Mouse (Mus musculus) heart, embryonic 12.5 days (tissue): ENCODE measurements around the gene Cwc25. TPM values are rescaled to one million over a fixed set of nuclear protein-coding genes. Genes with fewer than 3 reads are reported as not detected.

ENCODE experiments used
- ATAC-seq: fragments of 200-750 bp; cut with Nextera tagmentation; 2 replicates; pipeline ENCODE4 v1.8.0; 2017; ENCODE audit warnings: moderate TSS enrichment, moderate library complexity; ENCODE audit not compliant: insufficient number of reproducible peaks, low FRiP score
- H3K27ac ChIP-seq: fragments of 300-500 bp; sonication (generic); 2 replicates; pipeline ENCODE4 v1.5.1; 2016; ENCODE audit warnings: mild to moderate bottlenecking, moderate library complexity; ENCODE audit not compliant: poor library complexity, severe bottlenecking
- H3K27me3 ChIP-seq: fragments of 300-500 bp; sonication (generic); replicated peaks from 2 replicates; pipeline ENCODE4 v1.6.1; 2016; ENCODE audit warnings: mild to moderate bottlenecking, moderate library complexity
- H3K36me3 ChIP-seq: fragments of 300-500 bp; sonication (generic); 2 replicates; pipeline ENCODE4 v1.6.1; 2016; ENCODE audit warnings: mild to moderate bottlenecking, moderate library complexity
- H3K4me1 ChIP-seq: fragments of 300-500 bp; sonication (generic); replicated peaks from 2 replicates; pipeline ENCODE4 v1.6.1; 2016; ENCODE audit warnings: mild to moderate bottlenecking
- H3K4me2 ChIP-seq: fragments of 300-500 bp; sonication (generic); 2 replicates; pipeline ENCODE4 v1.6.1; 2016; ENCODE audit warnings: mild to moderate bottlenecking, moderate library complexity
- H3K4me3 ChIP-seq: fragments of 300-500 bp; sonication (generic); 2 replicates; pipeline ENCODE4 v1.5.1; 2016; ENCODE audit warnings: mild to moderate bottlenecking
- H3K9ac ChIP-seq: fragments of 300-500 bp; sonication (generic); 2 replicates; pipeline ENCODE4 v1.6.1; 2016; ENCODE audit warnings: mild to moderate bottlenecking, moderate library complexity
- H3K9me3 ChIP-seq: fragments of 300-500 bp; sonication (generic); replicated peaks from 2 replicates; pipeline ENCODE4 v1.6.1; 2016; ENCODE audit warnings: mild to moderate bottlenecking, moderate library complexity
- WGBS: fragments of 180-500 bp; shearing (Covaris S2); methylation state at CpG from one replicate; pipeline ENCODE4 v1.1.7; 2016; 5-methylcytosine and 5-hydroxymethylcytosine counted together
- polyA plus RNA-seq: library from polyadenylated mRNA; unstranded; fragments of >200 nt; fragmentation: Nextera tagmentation; extraction: Ambion mirVana; gene quantifications from 2 replicates; pipeline ENCODE4 v1.2.1, GENCODE M21; 2016

Gene Cwc25
- polyA plus RNA-seq, 1 experiment from 2014 or later = 10.9 TPM

- WGBS = under 1% methylated on average over 35 of the region's 35 CpGs
- H3K4me3 ChIP-seq = peak within 1 kb of the TSS; percentile 80
- no peaks in the 10 kb centered on the region for H3K9me3 ChIP-seq
- H3K36me3 ChIP-seq = peaks cover 35% of the 10 kb centered on the region
- peaks cover 29% of the 10 kb centered on the region for H3K4me1 ChIP-seq
- ATAC-seq = peak; percentile 88
- H3K27ac ChIP-seq = peak within 1 kb of the TSS; percentile 77
- H3K27me3 ChIP-seq = no peaks in the 10 kb centered on the region
- H3K9ac ChIP-seq = peak within 1 kb of the TSS; percentile 88
- peak within 1 kb of the TSS; percentile 92 for H3K4me2 ChIP-seq
Measured at GRCm38 (mm10) chr11:97703039-97703826, 63.1 kb downstream of the Cwc25 start, which contains the start of gene Psmb3. Gene Psmb3, plus strand, starts transcription at chr11:97703399.

- H3K4me3 ChIP-seq = peak overlapping the region; percentile 80
- ATAC-seq = no peak
- WGBS = under 1% methylated on average over 24 of the region's 24 CpGs
- peak overlapping the region; percentile 73 for H3K9ac ChIP-seq
- H3K27ac ChIP-seq = peak overlapping the region; percentile 50
- H3K4me1 ChIP-seq = peaks cover 38% of the 10 kb centered on the region
- no peaks in the 10 kb centered on the region for H3K9me3 ChIP-seq
- H3K4me2 ChIP-seq = peak overlapping the region; percentile 92
- H3K27me3 ChIP-seq = no peaks in the 10 kb centered on the region
- peaks cover 28% of the 10 kb centered on the region for H3K36me3 ChIP-seq
Measured at GRCm38 (mm10) chr11:97702393-97702745, 64.0 kb downstream of the Cwc25 start.

- 53% methylated on average over 15 of the region's 15 CpGs for WGBS
- ATAC-seq = no peak
- Histone ChIP-seq H3K4me2 (peak overlapping the region; percentile 92), H3K27ac (peak overlapping the region; percentile 13; the same call in 1 of the 2 replicates), H3K36me3 (peaks cover 22% of the 10 kb centered on the region), H3K27me3 (no peaks in the 10 kb centered on the region), H3K9ac (no peak overlapping the region), H3K4me1 (peaks cover 44% of the 10 kb centered on the region), H3K9me3 (no peaks in the 10 kb centered on the region), H3K4me3 (peak overlapping the region; percentile 80)
Measured at GRCm38 (mm10) chr11:97701581-97702392, 64.6 kb downstream of the Cwc25 start.

GRCm38 (mm10) chr11:97700746-97701580 lies 65.4 kb downstream of the Cwc25 start:
- peak overlapping the region; percentile 75 for H3K4me3 ChIP-seq
- peaks cover 51% of the 10 kb centered on the region for H3K4me1 ChIP-seq
- H3K4me2 ChIP-seq = peak overlapping the region; percentile 92
- H3K27me3 ChIP-seq = no peaks in the 10 kb centered on the region
- peaks cover 14% of the 10 kb centered on the region; the same call in 1 of the 2 replicates for H3K36me3 ChIP-seq
- peak overlapping the region; percentile 99 for H3K27ac ChIP-seq
- ATAC-seq = 0 out of 2 replicates have a peak, but pooled peaks have one; percentile 17
- H3K9me3 ChIP-seq = no peaks in the 10 kb centered on the region
- H3K9ac ChIP-seq = peak overlapping the region; percentile 85
- 19% methylated on average over 30 of the region's 30 CpGs for WGBS

- Histone ChIP-seq H3K4me1 (peaks cover 59% of the 10 kb centered on the region), H3K9me3 (no peaks in the 10 kb centered on the region), H3K4me2 (peak within 1 kb of the TSS; percentile 92), H3K27me3 (no peaks in the 10 kb centered on the region), H3K4me3 (peak within 1 kb of the TSS; percentile 75), H3K36me3 (0 out of 2 replicates have a peak, but pooled peaks cover 7% of the 10 kb centered on the region), H3K9ac (peak within 1 kb of the TSS; percentile 85), H3K27ac (peak within 1 kb of the TSS; percentile 99)
- under 1% methylated on average over 85 of the region's 85 CpGs for WGBS
- ATAC-seq = no peak
Measured at GRCm38 (mm10) chr11:97700003-97700745, 66.2 kb downstream of the Cwc25 start, which contains the start of gene Pcgf2. Gene Pcgf2, minus strand, starts transcription at chr11:97700497.

GRCm38 (mm10) chr11:97699626-97700002 lies 66.7 kb downstream of the Cwc25 start:
- WGBS = 0% methylated on average over 6 of the region's 9 CpGs
- Histone ChIP-seq H3K4me1 (peaks cover 60% of the 10 kb centered on the region), H3K27ac (peak overlapping the region; percentile 99), H3K4me2 (peak overlapping the region; percentile 92), H3K9me3 (no peaks in the 10 kb centered on the region), H3K27me3 (no peaks in the 10 kb centered on the region), H3K36me3 (0 out of 2 replicates have a peak, but pooled peaks cover 3% of the 10 kb centered on the region), H3K9ac (peak overlapping the region; percentile 85), H3K4me3 (peak overlapping the region; percentile 75)
- peak; percentile 33 for ATAC-seq

- H3K4me1 ChIP-seq = peaks cover 60% of the 10 kb centered on the region
- peak; percentile 1; the same call in 1 of the 2 replicates for ATAC-seq
- H3K27ac ChIP-seq = peak overlapping the region; percentile 99
- WGBS = under 1% methylated on average over 56 of the region's 63 CpGs
- H3K9ac ChIP-seq = peak overlapping the region; percentile 85
- H3K27me3 ChIP-seq = no peaks in the 10 kb centered on the region
- H3K9me3 ChIP-seq = no peaks in the 10 kb centered on the region
- H3K36me3 ChIP-seq = no peaks in the 10 kb centered on the region
- H3K4me3 ChIP-seq = peak overlapping the region; percentile 75
- H3K4me2 ChIP-seq = peak overlapping the region; percentile 92
Measured at GRCm38 (mm10) chr11:97698741-97699611, 67.4 kb downstream of the Cwc25 start.

GRCm38 (mm10) chr11:97697891-97698529 lies 68.3 kb downstream of the Cwc25 start:
- 2% methylated on average over 14 of the region's 14 CpGs for WGBS
- H3K4me2 ChIP-seq = peak overlapping the region; percentile 92
- peak overlapping the region; percentile 75 for H3K4me3 ChIP-seq
- H3K27me3 ChIP-seq = no peaks in the 10 kb centered on the region
- H3K9me3 ChIP-seq = no peaks in the 10 kb centered on the region
- peaks cover 62% of the 10 kb centered on the region for H3K4me1 ChIP-seq
- H3K9ac ChIP-seq = peak overlapping the region; percentile 85
- peak overlapping the region; percentile 99 for H3K27ac ChIP-seq
- ATAC-seq = no peak
- H3K36me3 ChIP-seq = peaks cover 5% of the 10 kb centered on the region

- Histone ChIP-seq H3K36me3 (peaks cover 12% of the 10 kb centered on the region), H3K27me3 (no peaks in the 10 kb centered on the region), H3K4me3 (peak overlapping the region; percentile 75), H3K9ac (peak overlapping the region; percentile 85), H3K9me3 (no peaks in the 10 kb centered on the region), H3K27ac (peak overlapping the region; percentile 99), H3K4me2 (peak overlapping the region; percentile 92), H3K4me1 (peaks cover 62% of the 10 kb centered on the region)
- ATAC-seq = no peak
- WGBS = 55% methylated on average over 11 of the region's 11 CpGs
Measured at GRCm38 (mm10) chr11:97697199-97697890, 69.0 kb downstream of the Cwc25 start.
